Mouse (Mus musculus) cortical plate, adult 2 months (tissue): ENCODE results near the gene Tmem107.

Source experiments
- CTCF ChIP-seq: fragments of 200-500 bp; IDR thresholded peaks from 2 replicates; pipeline ENCODE4 v1.5.1; 2011; ENCODE audit warnings: mild to moderate bottlenecking, control low read depth, low read length; ENCODE audit not compliant: insufficient read depth; ENCODE audit errors: extremely low read depth
- POLR2A ChIP-seq: fragments of 200-500 bp; IDR thresholded peaks from 2 replicates; pipeline ENCODE4 v1.6.1; 2011; ENCODE audit warnings: mild to moderate bottlenecking, low read length, control low read depth; ENCODE audit not compliant: insufficient read depth; ENCODE audit errors: extremely low read depth

DNA sequence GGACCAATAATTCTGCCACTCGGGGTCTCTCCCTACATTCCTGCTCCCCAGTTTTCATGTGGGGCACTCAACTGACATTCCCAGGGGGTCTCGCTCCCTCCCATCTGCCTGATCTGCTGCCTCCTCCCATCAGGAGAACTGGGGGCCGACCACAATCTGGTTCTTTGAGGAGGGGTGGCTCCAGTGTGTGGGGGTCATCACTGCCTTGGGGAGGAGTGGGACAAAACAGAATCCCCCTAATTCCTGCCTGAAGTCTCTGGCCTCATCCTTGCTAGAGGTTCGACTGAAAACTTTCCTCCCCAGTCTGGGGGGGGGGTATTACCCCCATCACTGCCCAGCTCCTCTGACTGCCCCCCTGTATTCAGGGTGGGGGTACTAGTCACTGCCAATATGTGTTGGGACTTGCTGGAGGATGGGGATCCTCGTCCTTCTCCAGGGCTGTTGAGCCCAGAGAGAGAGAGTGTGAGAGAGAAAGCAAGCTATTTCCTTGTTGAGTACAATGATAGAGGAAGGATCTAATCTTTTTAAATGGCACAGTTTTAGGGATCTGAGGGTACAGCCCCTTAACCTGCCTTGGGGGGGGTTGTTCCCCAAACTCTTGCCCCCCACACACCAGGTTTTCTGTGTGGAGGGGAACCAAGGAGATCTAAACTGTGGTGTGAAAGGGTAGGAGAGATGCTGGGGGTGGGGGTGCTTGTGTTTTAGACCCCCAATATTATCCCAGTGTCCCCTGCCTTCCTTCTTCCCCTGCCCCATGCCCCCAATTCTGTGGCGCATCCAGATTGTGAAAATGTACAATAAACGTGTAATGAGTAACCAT is 21.2 kb downstream of the Tmem107 start:
- no peak for TF ChIP-seq CTCF
- no peak for TF ChIP-seq POLR2A
